Mouse (Mus musculus): Measurements from ENCODE around the gene Tecta.

DNA sequence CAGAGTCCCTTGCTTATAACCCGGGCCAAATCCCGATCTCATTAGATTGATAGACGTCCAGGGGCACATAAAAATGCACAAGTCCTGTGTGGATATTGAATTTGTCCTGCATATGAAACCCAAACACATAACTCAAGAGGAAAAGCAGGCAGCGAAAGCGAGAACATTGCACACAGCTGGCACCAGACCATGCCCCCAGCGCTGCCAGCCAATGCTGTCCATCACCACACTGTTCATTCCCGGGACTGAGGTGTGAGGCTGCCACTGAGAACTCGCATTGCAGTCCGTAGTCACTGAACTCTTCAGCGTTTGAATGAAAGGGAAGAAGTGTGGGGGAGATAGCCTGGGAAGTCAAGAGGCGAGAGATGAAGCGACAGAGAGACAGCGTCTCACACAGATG is 14.1 kb downstream of the Tecta start:
- TF ChIP-seq CTCF (IDR thresholded peaks at IDR 0.05; ENCODE audit: control insufficient read depth, insufficient read depth, insufficient read length) (no peak), MYOG (IDR thresholded peaks at IDR 0.05; ENCODE audit: control insufficient read depth, extremely low read depth, insufficient read length) (no peak), CEBPB (IDR thresholded peaks at IDR 0.05; ENCODE audit: low read depth) (no peak), MAX (IDR thresholded peaks at IDR 0.05) (no peak), USF1 (IDR thresholded peaks at IDR 0.05; ENCODE audit: low read depth) (no peak), FOSL1 (IDR thresholded peaks at IDR 0.05; ENCODE audit: insufficient read depth, low read length, poor library complexity, severe bottlenecking) (no peak)
